8 mouse cellular contexts compared by ENCODE assay signal in genomic region chr7:28049476-28050409, GRCm38 (mm10). TPM values are rescaled to one million over a fixed set of nuclear protein-coding genes. Genes with fewer than 3 reads are reported as not detected.
A peak's percentile ranks its signal among the peaks of the same experiment; 100 is the strongest.
DNase-seq lines count a peak whose midpoint lies in the region; ATAC-seq and TF ChIP-seq lines count a peak whose summit lies in the region.

TSS of gene Psmc4 (minus strand) at chr7:28050101.

- TF ChIP-seq CTCF in lung, adult 2 months (IDR thresholded peaks at IDR 0.05; ENCODE audit: insufficient read depth, low read length): peak; percentile 66

- ATAC-seq in forebrain, embryonic 15.5 days (replicated peaks): peak; percentile 98
- peak; percentile 98 for ATAC-seq in neutrophil, adult 5-6 weeks (ENCODE audit: extremely low read depth, insufficient number of reproducible peaks, low FRiP score, poor library complexity, severe bottlenecking)

- H3K27ac ChIP-seq in ES-E14 (ENCODE audit: insufficient read depth, low read depth, low read length, poor library complexity, severe bottlenecking): peak within 1 kb of the TSS; percentile 54; the same call in 1 of the 2 replicates
- H3K27ac ChIP-seq in forebrain, embryonic 15.5 days (replicated peaks): peak within 1 kb of the TSS; percentile 62

- peaks cover 39% of the 10 kb centered on the region for H3K36me3 ChIP-seq in ES-E14 (ENCODE audit: control insufficient read depth, insufficient read depth, low read length, poor library complexity, severe bottlenecking)
- peaks cover 39% of the 10 kb centered on the region for H3K36me3 ChIP-seq in forebrain, embryonic 15.5 days

- intact Hi-C loops in heart, postnatal 25 days (cut with DNase I): loop anchor here (2.0 to 10.0 kb wide), 4 partner anchors 67 to 245 kb away; partner anchors contain the start of genes Fbl and Selenov

- H3K4me1 ChIP-seq in ES-E14 (ENCODE audit: control insufficient read depth in 2 of 2, insufficient read depth in 2 of 2, low read length in 2 of 2, poor library complexity in 1 of 2): peaks cover 2 to 4% of the 10 kb centered on the region in 2 experiments; a peak in 2 of 4 replicates
- peaks cover 13% of the 10 kb centered on the region for H3K4me1 ChIP-seq in forebrain, embryonic 15.5 days
- H3K4me1 ChIP-seq in lung, adult 2 months (ENCODE audit: control insufficient read depth, insufficient read depth, low read length): no peaks in the 10 kb centered on the region

- H3K9ac ChIP-seq in ES-E14 (ENCODE audit: insufficient read depth, low read depth, low read length, poor library complexity, severe bottlenecking): peak within 1 kb of the TSS; percentile 98
- H3K9ac ChIP-seq in forebrain, embryonic 15.5 days (replicated peaks): peak within 1 kb of the TSS; percentile 93

- no peaks in the 10 kb centered on the region for H3K9me3 ChIP-seq in ES-E14 (ENCODE audit: control insufficient read depth, insufficient read depth, low read depth, low read length)
- H3K9me3 ChIP-seq in forebrain, embryonic 15.5 days: no peaks in the 10 kb centered on the region

- WGBS in forebrain, embryonic 15.5 days: under 1% methylated on average over 52 of the region's 52 CpGs
- WGBS in lung, adult 2 months: under 1% methylated on average over 52 of the region's 52 CpGs

- peak within 1 kb of the TSS; percentile 79 to 96 for H3K4me3 ChIP-seq in ES-E14 (ENCODE audit: insufficient read depth in 1 of 2, low read depth in 1 of 2, low read length in 2 of 2, poor library complexity in 1 of 2, severe bottlenecking in 1 of 2)
- peak within 1 kb of the TSS; percentile 92 for H3K4me3 ChIP-seq in forebrain, embryonic 15.5 days
- H3K4me3 ChIP-seq in lung, adult 2 months (replicated peaks; ENCODE audit: extremely low read depth, low read depth, low read length): peak within 1 kb of the TSS; percentile 82

- in situ Hi-C loops in ES-E14 (cut with MboI; ENCODE audit: low sequenced_read_pairs in 2 of 2, unreplicated experiment in 2 of 2): no loop called here

- TF ChIP-seq POLR2A in lung, adult 2 months (IDR thresholded peaks at IDR 0.05; ENCODE audit: borderline replicate concordance, extremely low read depth, low read depth, low read length): peak; percentile 76; the same call in 1 of the 2 replicates

- peak; percentile 96 for DNase-seq in ES-E14 (ENCODE audit: low read depth, low spot score)
- DNase-seq in cerebellum, adult 11-12 months: peak; percentile 99
- peak; percentile 97 for DNase-seq in heart, postnatal 25 days (ENCODE audit: low spot score)
- DNase-seq in layer of hippocampus, adult 18-20 months (ENCODE audit: low spot score in 2 of 2): peak; percentile 98 to 99
- peak; percentile 94 for DNase-seq in lung, adult 2 months
- peak; percentile 95 to 97 for DNase-seq in thymus, adult 18-20 months

- peak within 1 kb of the TSS; percentile 82 for H3K4me2 ChIP-seq in forebrain, embryonic 15.5 days (replicated peaks)

- H3K27me3 ChIP-seq in forebrain, embryonic 15.5 days: no peaks in the 10 kb centered on the region; the same call in 1 of the 2 replicates

TF ChIP-seq in ES-E14, 5 proteins besides CTCF, POLR2A, EP300 and RAD21:
- TF ChIP-seq ZC3H11A (IDR thresholded peaks at IDR 0.05; ENCODE audit: borderline replicate concordance, low read depth, low read length) (peak; percentile 36; the same call in 1 of the 2 replicates), HCFC1 (IDR thresholded peaks at IDR 0.05; ENCODE audit: borderline replicate concordance, insufficient read depth, low read length) (peak; percentile 97), MAFK (IDR thresholded peaks at IDR 0.05; ENCODE audit: insufficient read depth, low read depth, low read length) (no peak), ZNF384 (IDR thresholded peaks at IDR 0.05; ENCODE audit: low read depth, low read length) (no peak), CHD2 (IDR thresholded peaks at IDR 0.05; ENCODE audit: low read depth, low read length) (no peak)

RNA-seq across cellular contexts. Expression of gene Psmc4, which starts in this region (rescaled TPM):
- total RNA-seq in ES-E14 (2012; rRNA removed): 211 and 287 TPM in 2 replicates
- 345 and 350 TPM in 2 replicates for polyA plus RNA-seq in forebrain, embryonic 15.5 days (2015; fragmentation: Nextera tagmentation; extraction: Ambion mirVana)
- total RNA-seq in heart, postnatal 25 days (2021): 10 to 100 TPM; 86.9 to 94.6 TPM
- 100 to 1,000 TPM; 124 to 127 TPM for total RNA-seq in layer of hippocampus, adult 18-20 months (2021)
- 67.7 and 86.4 TPM in 2 replicates for polyA plus RNA-seq in lung, adult 2 months (2012; rRNA removed)
- total RNA-seq in neutrophil, adult 5-6 weeks (2017): 102 and 105 TPM in 2 replicates

Comparison
In these comparisons a context has a peak if more than half of its experiments do, and no peak if none do; other contexts are left out.
1. Peak in every context shown above with its lines: DNase-seq, ATAC-seq, H3K4me3 ChIP-seq and H3K27ac ChIP-seq.